Mouse (Mus musculus): ENCODE measurements around the gene Hsf2.
"Not testable (repeated sequence)": the region's sequence is repeated elsewhere in the genome, so short reads cannot be mapped to it uniquely, and the experiment has no call there.

Hsf2 gene

GRCm38 (mm10) chr10:57532218-57533101 lies 46.3 kb downstream of the Hsf2 start, which contains the start of gene Serinc1:
Serinc1 (minus strand) TSS chr10:57532530.
- DNase-seq (ENCODE audit: low spot score), result peak; percentile 89

GRCm38 (mm10) chr10:57543890-57544289 lies 57.7 kb downstream of the Hsf2 start:
- not testable (repeated sequence) for DNase-seq (ENCODE audit: low spot score)

- DNase-seq (ENCODE audit: low spot score), result peak; percentile 39
Observed at GRCm38 (mm10) chr10:57549631-57550030, 63.4 kb downstream of the Hsf2 start.

- DNase-seq (ENCODE audit: low spot score), result no peak
Observed at GRCm38 (mm10) chr10:57553719-57554118, 67.5 kb downstream of the Hsf2 start.

GRCm38 (mm10) chr10:57557597-57557996 lies 71.4 kb downstream of the Hsf2 start:
- no peak for DNase-seq (ENCODE audit: low spot score)

All from layer of hippocampus, adult 9-10 months (tissue).